Mouse (Mus musculus): ENCODE results near the gene Zfp335. TPM values are rescaled to one million over a fixed set of nuclear protein-coding genes. Genes with fewer than 3 reads are reported as not detected.
"Not testable (repeated sequence)": the region's sequence is repeated elsewhere in the genome, so short reads cannot be mapped to it uniquely, and the experiment has no call there.

The Zfp335 gene
- polyA plus RNA-seq, 1 experiment from 2014 or later: 18.9 TPM

DNA sequence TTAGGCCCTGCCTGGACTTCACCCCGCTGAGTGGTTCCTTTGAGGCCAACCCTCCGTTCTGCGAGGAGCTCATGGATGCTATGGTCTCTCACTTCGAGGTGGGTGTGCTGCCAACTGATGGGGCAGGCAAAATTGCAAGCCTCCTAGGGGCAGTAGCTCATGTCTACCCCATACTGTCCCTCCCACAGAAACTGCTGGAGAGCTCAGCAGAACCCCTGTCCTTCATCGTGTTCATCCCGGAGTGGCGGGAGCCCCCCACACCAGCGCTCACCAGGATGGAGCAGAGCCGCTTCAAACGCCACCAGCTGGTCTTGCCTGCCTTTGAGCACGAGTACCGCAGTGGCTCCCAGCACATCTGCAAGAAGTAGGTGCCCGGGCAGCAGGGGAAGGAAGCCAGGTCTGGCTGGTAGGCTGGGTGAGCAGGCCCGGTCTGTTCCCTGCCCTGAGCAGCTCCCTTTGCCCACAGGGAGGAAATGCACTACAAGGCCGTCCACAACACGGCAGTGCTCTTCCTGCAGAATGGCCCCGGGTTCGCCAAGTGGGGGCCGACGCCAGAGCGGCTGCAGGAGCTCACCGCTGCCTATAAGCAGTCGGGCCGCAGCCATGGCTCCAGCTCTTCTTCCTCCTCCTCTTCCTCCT lies 21.0 kb downstream of the Zfp335 start:
- ATAC-seq (replicated peaks): no peak
- Histone ChIP-seq H3K4me3 (no peak overlapping the region), H3K4me1 (no peaks in the 10 kb centered on the region)

DNA sequence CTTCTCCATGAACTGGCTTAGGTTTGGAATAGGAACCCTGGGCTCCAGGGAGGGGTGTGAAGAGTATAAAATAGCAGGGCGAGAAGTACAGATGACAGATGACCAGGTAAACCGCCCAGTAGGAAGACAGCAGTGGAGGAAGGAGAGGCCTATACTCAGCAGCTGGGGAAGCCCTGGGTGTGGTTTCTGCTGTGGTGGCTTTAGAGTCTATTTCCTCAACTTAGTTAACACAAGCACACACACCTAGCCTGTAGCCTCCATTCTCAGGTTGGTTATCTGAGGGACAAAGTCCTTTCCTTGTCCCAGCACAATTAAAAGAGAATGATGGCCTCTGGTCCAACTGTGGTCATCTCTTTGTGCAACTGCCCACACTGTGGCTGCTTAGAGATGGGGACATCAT lies 21.6 kb downstream of the Zfp335 start:
- WGBS: 88% methylated on average over 2 of the region's 2 CpGs
- no peaks in the 10 kb centered on the region for H3K27me3 ChIP-seq (replicated peaks)
- ATAC-seq (replicated peaks): no peak
- H3K4me2 ChIP-seq: no peak overlapping the region
- peaks cover 91% of the 10 kb centered on the region for H3K36me3 ChIP-seq (replicated peaks)
- no peaks in the 10 kb centered on the region for H3K4me1 ChIP-seq
- H3K9me3 ChIP-seq: no peaks in the 10 kb centered on the region
- H3K27ac ChIP-seq: no peak overlapping the region
- no peak overlapping the region for H3K9ac ChIP-seq
- no peak overlapping the region for H3K4me3 ChIP-seq

More for the DNA sequence above, 21.0 kb downstream of the Zfp335 start:
- H3K4me2 ChIP-seq: no peak overlapping the region
- H3K27me3 ChIP-seq (replicated peaks): no peaks in the 10 kb centered on the region
- no peaks in the 10 kb centered on the region for H3K9me3 ChIP-seq
- H3K36me3 ChIP-seq (replicated peaks): peaks cover 91% of the 10 kb centered on the region
- H3K27ac ChIP-seq: no peak overlapping the region
- WGBS: 93% methylated on average over 24 of the region's 24 CpGs
- no peak overlapping the region for H3K9ac ChIP-seq

DNA sequence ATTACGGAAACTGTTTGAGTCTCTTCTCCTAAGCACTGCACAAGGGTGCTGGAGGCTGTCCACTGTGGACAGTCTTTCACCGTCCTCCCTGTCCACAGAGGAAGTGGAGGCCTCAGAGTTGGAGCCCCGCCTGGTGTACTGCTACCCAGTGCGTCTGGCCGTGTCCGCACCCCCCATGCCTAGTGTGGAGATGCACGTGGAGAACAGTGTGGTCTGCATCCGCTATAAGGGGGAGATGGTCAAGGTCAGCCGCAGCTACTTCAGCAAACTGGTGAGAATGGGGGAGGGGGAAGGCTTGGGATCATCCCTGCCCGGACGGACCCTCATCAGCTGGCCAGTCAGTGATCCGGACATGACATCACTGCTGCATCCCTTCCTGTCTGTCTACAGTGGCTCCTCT lies 22.6 kb downstream of the Zfp335 start:
- no peaks in the 10 kb centered on the region for H3K4me1 ChIP-seq
- H3K27me3 ChIP-seq (replicated peaks): no peaks in the 10 kb centered on the region
- H3K36me3 ChIP-seq (replicated peaks): peaks cover 92% of the 10 kb centered on the region
- WGBS: 87% methylated on average over 12 of the region's 12 CpGs
- no peak overlapping the region for H3K4me2 ChIP-seq
- H3K9ac ChIP-seq: no peak overlapping the region
- ATAC-seq (replicated peaks): no peak
- H3K9me3 ChIP-seq: no peaks in the 10 kb centered on the region
- no peak overlapping the region for H3K4me3 ChIP-seq
- H3K27ac ChIP-seq: no peak overlapping the region

DNA sequence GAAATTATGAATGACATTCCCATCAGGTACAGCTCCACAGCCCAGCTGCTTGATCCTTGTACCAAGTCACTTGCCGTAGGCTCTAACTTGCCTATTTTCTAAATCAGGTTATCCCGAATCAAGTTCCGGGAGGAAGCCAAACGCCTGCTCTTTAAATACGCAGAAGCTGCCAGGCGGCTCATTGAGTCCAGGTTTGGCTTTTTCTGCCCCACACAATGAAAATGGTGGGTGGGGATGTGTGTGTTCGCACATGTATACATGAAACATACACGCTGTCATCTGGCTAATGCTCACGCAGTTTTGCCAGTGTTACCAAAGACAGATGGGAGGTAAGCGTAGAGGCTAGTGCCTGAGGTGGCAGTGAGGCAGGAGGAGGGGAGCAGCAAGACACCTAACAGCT lies 24.9 kb downstream of the Zfp335 start:
- no peak overlapping the region for H3K4me2 ChIP-seq
- no peak for ATAC-seq (replicated peaks)
- H3K9me3 ChIP-seq: no peaks in the 10 kb centered on the region
- H3K9ac ChIP-seq: no peak overlapping the region
- H3K27me3 ChIP-seq (replicated peaks): no peaks in the 10 kb centered on the region
- no peak overlapping the region for H3K4me3 ChIP-seq
- 0 out of 2 replicates have a peak, but pooled peaks cover 4% of the 10 kb centered on the region for H3K4me1 ChIP-seq
- 92% methylated on average over 10 of the region's 10 CpGs for WGBS
- no peak overlapping the region for H3K27ac ChIP-seq
- H3K36me3 ChIP-seq (replicated peaks): peaks cover 77% of the 10 kb centered on the region

DNA sequence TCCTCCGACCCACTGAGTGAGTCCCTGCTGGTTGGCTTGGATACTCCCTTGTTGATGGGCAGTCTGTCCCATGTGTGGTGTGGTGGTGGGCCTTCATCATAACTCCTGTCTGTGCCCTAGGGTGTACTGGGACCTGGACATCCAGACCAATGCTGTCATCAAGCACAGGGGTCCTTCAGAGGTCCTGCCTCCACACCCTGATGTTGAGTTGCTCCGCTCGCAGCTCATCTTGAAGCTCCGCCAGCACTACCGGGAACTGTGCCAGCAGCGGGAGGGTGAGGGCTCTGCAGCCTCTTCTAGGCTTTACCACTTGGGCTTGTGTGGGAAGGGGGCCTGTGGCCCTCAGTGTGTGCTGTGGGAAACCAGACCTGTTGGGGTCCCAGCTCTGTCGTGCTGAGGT lies 25.8 kb downstream of the Zfp335 start:
- no peak; the same call in 1 of the 2 replicates for ATAC-seq (replicated peaks)
- 76% methylated on average over 7 of the region's 7 CpGs for WGBS
- H3K27ac ChIP-seq: no peak overlapping the region

DNA sequence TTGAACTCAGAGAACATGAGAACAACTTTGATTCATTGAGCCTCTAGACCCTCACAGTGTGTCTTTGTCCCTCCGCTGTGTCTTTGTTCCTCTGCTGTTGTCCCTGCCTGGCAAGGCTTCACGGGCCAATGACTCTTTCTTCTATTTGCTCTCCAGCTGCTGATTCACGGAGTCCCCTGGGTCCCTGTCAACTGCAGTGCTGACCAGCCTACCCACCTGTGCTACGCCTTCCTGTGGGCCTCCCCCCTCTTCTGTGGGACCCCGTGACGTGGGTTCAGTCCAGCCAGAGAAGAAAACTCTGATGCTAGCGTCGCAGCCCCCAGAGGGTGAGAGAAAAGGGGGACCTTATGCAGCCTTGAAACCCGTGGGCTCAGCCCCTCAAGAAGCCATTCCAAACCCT lies 28.9 kb downstream of the Zfp335 start:
- peaks cover 42% of the 10 kb centered on the region for H3K36me3 ChIP-seq (replicated peaks)
- 36% methylated on average over 9 of the region's 9 CpGs for WGBS

More for the DNA sequence above, 25.8 kb downstream of the Zfp335 start:
- H3K4me3 ChIP-seq: no peak overlapping the region
- peaks cover 7% of the 10 kb centered on the region for H3K4me1 ChIP-seq
- H3K27me3 ChIP-seq (replicated peaks): no peaks in the 10 kb centered on the region
- no peak overlapping the region for H3K4me2 ChIP-seq
- no peak overlapping the region for H3K9ac ChIP-seq
- no peaks in the 10 kb centered on the region for H3K9me3 ChIP-seq
- H3K36me3 ChIP-seq (replicated peaks): peaks cover 71% of the 10 kb centered on the region

DNA sequence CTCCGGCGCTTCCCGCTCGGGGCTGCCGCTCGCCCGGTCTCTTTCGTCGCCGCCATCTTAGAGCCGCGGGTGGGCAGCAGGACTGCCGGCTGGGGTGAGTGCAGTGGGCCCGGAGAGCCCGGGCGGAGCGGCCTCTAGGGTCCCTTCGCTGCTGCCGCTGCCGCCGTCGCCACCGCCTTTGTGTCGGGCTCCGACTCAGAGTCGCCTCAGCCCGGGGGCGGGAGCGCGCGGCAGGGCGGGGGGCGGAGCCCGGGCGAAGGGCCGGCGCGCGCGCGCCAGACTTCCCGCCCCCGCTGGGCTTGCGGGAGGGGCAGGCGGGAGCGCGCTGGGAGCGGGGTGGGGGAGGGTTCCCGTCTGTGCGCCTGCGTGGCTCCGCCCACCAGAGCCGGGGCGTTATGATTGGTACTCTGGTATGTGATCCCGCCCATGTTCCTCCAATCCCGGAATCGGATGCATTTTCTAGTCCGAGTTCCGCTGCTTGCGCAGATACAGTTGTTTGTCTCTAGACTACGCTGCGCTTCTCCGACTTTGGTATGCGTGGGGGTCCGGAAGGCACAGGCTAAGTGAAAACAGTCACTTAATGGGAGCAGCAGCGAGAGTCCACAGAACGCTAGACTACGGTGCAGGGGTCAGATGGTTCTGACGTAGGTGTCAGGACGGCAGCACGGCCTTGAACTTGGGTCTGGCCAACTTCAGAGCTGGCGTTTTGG lies 31.8 kb downstream of the Zfp335 start:
- WGBS: under 1% methylated on average over 67 of the region's 72 CpGs
- peaks cover 14% of the 10 kb centered on the region for H3K36me3 ChIP-seq (replicated peaks)
- peak overlapping the region; percentile 96 for H3K4me2 ChIP-seq
- ATAC-seq (replicated peaks): peak; percentile 92
- peak overlapping the region; percentile 98 for H3K9ac ChIP-seq
- peak overlapping the region; percentile 100 for H3K27ac ChIP-seq
- H3K4me3 ChIP-seq: peak overlapping the region; percentile 93
- peaks cover 29% of the 10 kb centered on the region for H3K4me1 ChIP-seq
- no peaks in the 10 kb centered on the region for H3K9me3 ChIP-seq
- no peaks in the 10 kb centered on the region for H3K27me3 ChIP-seq (replicated peaks)

More for the DNA sequence above, 28.9 kb downstream of the Zfp335 start:
- no peak overlapping the region for H3K4me3 ChIP-seq
- no peak overlapping the region for H3K4me2 ChIP-seq
- no peak overlapping the region for H3K9ac ChIP-seq
- no peaks in the 10 kb centered on the region for H3K9me3 ChIP-seq
- no peak for ATAC-seq (replicated peaks)
- peaks cover 22% of the 10 kb centered on the region for H3K4me1 ChIP-seq
- H3K27ac ChIP-seq: peak overlapping the region; percentile 27; the same call in 1 of the 2 replicates
- H3K27me3 ChIP-seq (replicated peaks): no peaks in the 10 kb centered on the region

DNA sequence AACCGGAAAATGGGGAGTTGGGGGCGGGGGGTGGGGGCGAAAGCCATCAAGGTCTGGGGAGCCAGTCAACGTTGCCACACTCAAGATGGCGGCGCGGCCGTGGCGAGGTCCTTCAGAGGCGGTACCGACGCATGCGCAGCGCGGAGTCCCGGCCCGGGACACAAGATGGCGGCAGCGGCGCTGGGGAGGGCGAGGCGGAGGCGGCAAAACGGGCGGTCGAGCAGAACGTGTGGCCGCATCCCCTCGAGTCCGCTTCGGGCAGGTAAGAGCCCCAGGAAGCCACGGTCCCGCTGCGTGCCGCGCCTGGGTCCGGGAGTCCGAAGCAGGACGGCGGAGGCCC lies 32.4 kb downstream of the Zfp335 start, which contains the start of gene Pcif1:
Pcif1 (plus strand) TSS at position 77 of the 340 bp plus-strand sequence.
- H3K27ac ChIP-seq: peak within 1 kb of the TSS; percentile 100
- ATAC-seq (replicated peaks): peak; percentile 92
- peak within 1 kb of the TSS; percentile 98 for H3K9ac ChIP-seq
- no peaks in the 10 kb centered on the region for H3K9me3 ChIP-seq
- peaks cover 29% of the 10 kb centered on the region for H3K4me1 ChIP-seq
- H3K4me2 ChIP-seq: peak within 1 kb of the TSS; percentile 96
- H3K4me3 ChIP-seq: peak within 1 kb of the TSS; percentile 93
- WGBS: under 1% methylated on average over 40 of the region's 40 CpGs
- no peaks in the 10 kb centered on the region for H3K27me3 ChIP-seq (replicated peaks)
- H3K36me3 ChIP-seq (replicated peaks): peaks cover 11% of the 10 kb centered on the region

DNA sequence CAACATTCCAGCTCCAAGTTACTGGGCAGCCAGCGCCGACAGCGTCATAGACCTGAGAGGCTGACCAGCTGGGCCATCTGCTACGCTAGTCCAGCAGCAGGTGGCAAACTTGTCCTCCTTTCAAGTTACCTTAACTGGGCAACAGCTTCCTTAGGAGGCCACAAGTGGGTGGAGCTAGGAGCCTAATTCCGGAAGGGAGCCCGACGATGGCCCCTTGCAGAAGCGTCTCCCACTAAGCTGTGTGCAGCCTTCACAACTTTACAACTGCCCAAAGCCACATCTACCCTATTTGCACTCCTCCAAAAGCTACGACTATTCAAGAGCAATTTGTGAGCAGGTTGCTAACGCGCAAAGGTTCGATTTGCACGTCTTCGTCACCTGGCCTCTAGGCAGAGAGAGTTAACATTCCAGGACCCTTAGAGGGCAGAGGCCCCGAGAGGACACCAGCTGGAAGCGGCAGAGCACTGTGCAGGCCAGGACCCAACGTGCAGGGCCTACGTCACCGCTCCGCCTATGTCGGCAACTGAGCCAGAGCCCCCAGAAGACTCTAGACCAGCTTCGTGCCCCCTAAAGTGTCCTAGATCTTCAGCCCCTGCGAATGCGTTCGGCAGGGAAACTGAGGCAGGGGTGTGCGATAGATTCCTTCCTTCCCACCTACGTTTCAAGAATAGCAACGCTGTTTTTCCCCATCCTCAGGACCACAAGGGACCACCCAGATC lies 32.9 kb downstream of the Zfp335 start:
- peak overlapping the region; percentile 96 for H3K4me2 ChIP-seq
- H3K4me1 ChIP-seq: peaks cover 29% of the 10 kb centered on the region
- H3K9ac ChIP-seq: peak overlapping the region; percentile 98
- peak overlapping the region; percentile 100 for H3K27ac ChIP-seq
- H3K36me3 ChIP-seq (replicated peaks): peaks cover 6% of the 10 kb centered on the region
- peak; percentile 57 for ATAC-seq (replicated peaks)
- WGBS: 2% methylated on average over 28 of the region's 28 CpGs
- H3K27me3 ChIP-seq (replicated peaks): no peaks in the 10 kb centered on the region
- peak overlapping the region; percentile 93 for H3K4me3 ChIP-seq
- no peaks in the 10 kb centered on the region for H3K9me3 ChIP-seq

DNA sequence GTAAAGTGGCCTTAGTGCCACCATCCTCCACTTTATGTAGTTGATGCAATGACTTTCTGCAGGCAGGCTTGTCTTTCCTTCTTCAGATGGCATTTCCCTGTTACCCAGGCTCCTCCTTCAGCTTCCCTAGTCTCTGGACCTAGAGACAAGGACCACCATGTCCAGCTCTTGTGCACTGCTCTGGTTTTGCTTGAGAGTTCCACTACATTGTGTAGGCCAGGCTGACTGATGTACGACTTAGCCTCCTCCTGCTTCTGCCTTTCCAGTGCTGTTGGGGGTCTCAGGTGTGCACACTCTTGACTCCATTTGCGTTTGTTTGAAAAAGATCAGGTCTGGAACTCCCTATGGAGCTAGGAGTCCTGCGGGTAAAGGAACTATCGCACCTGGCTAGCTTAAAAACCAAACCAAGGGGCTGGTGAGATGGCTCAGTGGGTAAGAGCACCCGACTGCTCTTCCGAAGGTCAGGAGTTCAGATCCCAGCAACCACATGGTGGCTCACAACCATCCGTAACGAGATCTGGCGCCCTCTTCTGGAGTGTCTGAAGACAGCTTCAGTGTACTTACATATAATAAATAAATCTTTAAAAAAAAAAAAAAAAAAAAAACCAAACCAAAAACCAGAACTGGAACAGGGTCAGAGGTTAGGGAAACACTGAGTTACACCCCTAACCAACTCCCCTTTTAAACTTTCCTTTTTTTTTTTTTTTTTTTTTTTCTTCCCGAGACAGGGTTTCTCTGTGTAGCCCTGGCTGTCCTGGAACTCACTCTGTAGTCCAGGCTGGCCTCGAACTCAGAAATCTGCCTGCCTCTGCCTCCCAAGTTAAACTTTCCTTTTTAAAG lies 34.0 kb downstream of the Zfp335 start:
- H3K27me3 ChIP-seq (replicated peaks); H3K27ac ChIP-seq; H3K9ac ChIP-seq; H3K9me3 ChIP-seq; H3K36me3 ChIP-seq (replicated peaks); H3K4me3 ChIP-seq; ATAC-seq (replicated peaks): not testable (repeated sequence)
- peaks cover 27% of the 10 kb centered on the region for H3K4me1 ChIP-seq
- WGBS: 70% methylated on average over 11 of the region's 11 CpGs
- peak overlapping the region; percentile 96 for H3K4me2 ChIP-seq

DNA sequence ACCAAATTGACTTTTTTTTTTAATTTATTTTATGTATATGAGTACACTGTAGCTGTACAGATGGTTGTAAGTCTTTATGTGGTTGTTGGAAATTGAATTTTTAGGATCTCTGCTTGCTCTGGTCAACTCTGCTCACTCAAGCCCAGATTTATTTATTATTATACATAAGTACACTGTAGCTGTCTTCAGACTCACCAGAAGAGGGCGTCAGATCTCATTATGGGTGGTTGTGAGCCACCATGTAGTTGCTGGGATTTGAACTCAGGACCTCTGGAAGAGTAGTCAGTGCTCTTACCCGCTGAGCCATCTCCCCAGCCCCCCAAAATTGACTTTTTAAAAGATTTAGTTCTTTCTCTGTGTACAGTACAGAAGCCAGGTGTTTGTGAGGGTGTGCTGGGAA lies 35.9 kb downstream of the Zfp335 start:
- WGBS: 55% methylated on average over 2 of the region's 2 CpGs
- not testable (repeated sequence) for H3K27me3 ChIP-seq (replicated peaks)

More for the DNA sequence above, 35.9 kb downstream of the Zfp335 start:
- H3K9me3 ChIP-seq; H3K9ac ChIP-seq; H3K4me3 ChIP-seq; H3K4me2 ChIP-seq; H3K36me3 ChIP-seq (replicated peaks); H3K27ac ChIP-seq; ATAC-seq (replicated peaks): not testable (repeated sequence)
- peaks cover 20% of the 10 kb centered on the region for H3K4me1 ChIP-seq

Data from midbrain, embryonic 15.5 days (tissue).